Mouse (Mus musculus): ENCODE measurements around the gene Spop. TPM values are rescaled to one million over a fixed set of nuclear protein-coding genes. Genes with fewer than 3 reads are reported as not detected.
A peak's percentile ranks its signal among the peaks of the same experiment; 100 is the strongest.

Gene Spop
- polyA plus RNA-seq, 1 experiment from 2014 or later: 102 TPM

DNA sequence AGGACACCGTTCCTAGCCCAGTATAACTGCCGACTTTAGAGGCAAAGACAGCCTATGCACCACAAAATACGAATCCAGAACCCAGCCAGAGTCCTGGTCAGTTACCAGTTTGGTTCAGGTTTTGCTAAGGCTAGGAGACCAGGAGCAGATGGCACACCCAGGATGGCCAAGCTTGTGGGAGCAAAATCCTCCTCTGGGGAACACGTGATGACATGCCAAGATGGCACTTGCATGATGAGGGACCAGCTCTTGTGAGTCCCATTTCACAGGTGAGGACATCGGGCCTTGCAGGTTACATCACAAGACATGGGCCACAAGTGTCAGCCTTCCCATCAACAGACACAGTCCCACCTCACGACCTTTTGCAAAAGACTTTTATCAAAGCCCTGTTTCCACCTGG, 98.5 kb downstream of the Spop start:
- in situ Hi-C loops (cut with MboI; ENCODE audit: low pct_unique_long_range_greater_than_20kb): no loop called here
- ChIA-PET POLR2A (interaction anchor here (1.3 kb wide), 1 partner anchor 99 kb away, joined by 3 read pairs; no protein-coding TSS in a partner anchor), CTCF (no interaction called here)
- DNase-seq (ENCODE audit: low read depth, low spot score) (no peak), ATAC-seq (no peak)
- no peak for TF ChIP-seq CTCF (IDR thresholded peaks at IDR 0.05)
- H3K27me3 ChIP-seq: peaks cover 8% of the 10 kb centered on the region

DNA sequence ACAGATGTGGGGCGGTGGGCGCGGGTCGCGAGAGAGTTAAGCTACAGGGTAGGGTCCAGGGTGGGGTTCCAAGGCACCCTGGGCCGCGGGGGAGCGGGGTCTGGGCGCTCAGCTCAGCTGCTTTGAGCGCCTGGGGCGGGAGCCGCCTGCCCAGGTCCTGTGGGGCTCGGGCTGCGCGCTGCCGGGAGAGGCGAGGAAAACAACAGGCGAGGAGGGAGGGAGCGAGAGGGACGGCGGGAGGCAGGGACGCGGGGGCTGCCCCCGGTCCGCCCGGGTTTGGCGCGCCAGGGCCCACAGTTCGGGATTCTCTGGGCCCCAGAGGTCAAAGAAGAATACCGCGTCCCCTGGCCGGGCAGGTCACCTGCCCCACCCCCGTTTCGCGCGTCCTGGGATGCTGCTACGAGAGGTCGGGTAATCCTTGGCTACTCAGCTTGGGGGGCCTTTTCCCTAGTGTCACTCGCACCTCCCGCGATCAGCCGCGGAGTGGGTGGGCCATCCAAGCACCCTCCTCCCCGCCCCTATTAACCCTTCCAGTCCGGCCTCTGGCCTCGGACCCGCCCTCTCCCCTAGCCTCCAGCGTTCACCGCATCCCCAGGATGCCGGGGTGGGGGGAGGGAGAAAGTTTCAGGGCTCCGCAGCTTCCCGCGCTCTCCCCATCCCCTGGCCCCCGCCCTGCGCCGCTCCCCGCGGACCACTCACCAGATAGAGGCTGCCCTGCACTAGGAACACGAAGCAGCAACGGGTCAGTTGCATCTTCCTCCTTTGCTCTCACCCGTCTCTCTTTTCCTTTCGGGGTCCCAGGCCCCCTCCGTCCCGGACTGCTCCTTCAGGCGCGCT, 99.8 kb downstream of the Spop start:
- H3K27me3 ChIP-seq: peaks cover 8% of the 10 kb centered on the region
- in situ Hi-C loops (cut with MboI; ENCODE audit: low pct_unique_long_range_greater_than_20kb): no loop called here
- POLR2A ChIA-PET: interaction anchor here (1.3 kb wide), 1 partner anchor 100 kb away, joined by 3 read pairs; no protein-coding TSS in a partner anchor
- DNase-seq (ENCODE audit: low read depth, low spot score) (no peak), ATAC-seq (peak; percentile 2)
- no peak for TF ChIP-seq CTCF (IDR thresholded peaks at IDR 0.05)
- CTCF ChIA-PET: interaction anchor here (1.3 kb wide), 1 partner anchor 9 kb away, joined by 3 read pairs; no protein-coding TSS in a partner anchor

DNA sequence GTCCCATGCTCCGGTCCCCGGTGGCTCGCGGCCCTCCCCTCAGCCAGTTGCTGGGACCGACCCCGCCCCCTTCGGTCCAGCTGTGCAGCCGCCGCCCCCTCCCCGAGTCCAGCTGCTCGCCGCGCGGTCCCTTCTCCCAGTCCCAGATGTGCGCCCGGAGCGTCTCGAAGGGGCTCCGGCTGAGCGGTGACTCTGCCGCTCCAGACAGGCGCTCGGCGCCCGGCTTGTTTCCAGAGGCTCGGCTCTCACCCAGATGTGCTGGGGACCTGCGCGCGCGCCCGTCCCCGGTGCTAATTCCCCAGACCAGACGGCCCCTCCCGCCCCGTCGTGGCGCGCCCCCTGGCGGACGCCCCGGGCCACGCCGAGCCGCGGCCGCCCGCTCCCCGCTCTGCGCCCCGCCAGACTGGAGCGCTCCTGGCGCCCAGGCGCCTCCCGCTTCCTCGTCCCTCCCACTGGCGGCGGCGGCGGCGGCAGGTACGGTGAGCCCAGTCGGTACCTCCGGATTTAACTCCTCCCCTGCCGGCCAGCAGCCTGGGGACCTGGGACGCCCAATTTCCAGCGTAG, 100.5 kb downstream of the Spop start, which contains the start of gene Nxph3:
Gene Nxph3, minus strand, starts transcription at position 273 of the 564 bp plus-strand sequence.
- peak; percentile 61 for ATAC-seq
- ChIA-PET CTCF (interaction anchor here (0.8 to 1.4 kb wide), 7 partner anchors 8 to 130 kb away, joined by 3 to 6 read pairs (median 3); partner anchors contain the start of gene Slc35b1), POLR2A (interaction anchor here (1.0 kb wide), 1 partner anchor 112 kb away, joined by 3 read pairs; no protein-coding TSS in a partner anchor)
- TF ChIP-seq CTCF (IDR thresholded peaks at IDR 0.05): peak; percentile 86
- H3K27me3 ChIP-seq: peaks cover 8% of the 10 kb centered on the region
- DNase-seq (ENCODE audit: low read depth, low spot score): no peak
- in situ Hi-C loops (cut with MboI; ENCODE audit: low pct_unique_long_range_greater_than_20kb): no loop called here

DNA sequence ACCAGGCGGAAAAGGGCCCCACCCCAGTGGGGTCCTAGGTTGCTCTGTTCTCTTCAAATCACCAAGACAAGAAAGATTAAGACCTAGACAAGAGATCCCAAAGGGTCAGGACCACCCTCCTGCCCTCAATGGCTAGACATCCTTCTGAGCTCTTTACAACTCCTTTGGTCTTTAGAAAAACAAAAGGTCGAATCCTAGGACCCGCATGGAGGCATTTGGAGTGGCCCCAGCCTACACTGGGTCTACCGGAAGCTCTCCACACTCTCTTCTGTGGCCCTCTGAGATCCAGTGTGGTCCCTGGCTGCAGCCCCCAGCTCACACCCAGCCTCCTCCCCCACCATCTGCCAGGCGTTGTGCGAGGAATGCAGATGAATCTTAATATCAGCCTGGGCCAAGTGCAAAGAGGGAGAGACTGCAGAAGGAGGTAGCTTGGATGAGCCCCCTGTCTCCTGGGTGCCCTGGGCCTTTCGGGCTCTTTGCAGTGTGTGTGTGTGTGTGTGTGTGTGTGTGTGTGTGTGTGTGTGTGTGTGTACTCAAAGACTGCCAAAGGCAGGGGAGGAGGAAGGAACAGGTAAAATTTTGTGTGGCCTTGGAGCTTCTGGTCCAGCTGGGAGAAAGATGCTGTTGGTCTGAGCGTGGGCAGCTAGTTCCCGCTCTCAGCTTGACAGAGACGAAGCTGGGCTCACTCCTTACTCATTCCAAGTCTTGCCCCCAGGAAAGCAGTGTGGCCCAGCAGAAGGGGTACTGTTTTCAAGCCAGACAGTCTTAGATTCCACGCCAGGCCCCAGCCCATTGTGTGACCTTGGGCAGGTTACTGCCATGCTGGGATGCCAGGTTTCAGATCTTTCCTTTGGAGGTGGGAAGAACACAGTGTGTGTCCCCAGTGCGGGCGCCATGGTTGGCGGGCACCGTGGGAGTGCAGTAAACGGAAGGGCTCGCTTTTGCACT, 101.8 kb downstream of the Spop start:
- in situ Hi-C loops (cut with MboI; ENCODE audit: low pct_unique_long_range_greater_than_20kb): no loop called here

GRCm38 (mm10) chr11:95516491-95516911, 102.6 kb downstream of the Spop start:
- DNase-seq (ENCODE audit: low read depth, low spot score) (no peak), ATAC-seq (no peak)
- TF ChIP-seq CTCF (IDR thresholded peaks at IDR 0.05): no peak
- ChIA-PET POLR2A (interaction anchor here (0.6 kb wide), 1 partner anchor 386 kb away, joined by 4 read pairs; no protein-coding TSS in a partner anchor), CTCF (interaction anchor here (1.6 kb wide), 1 partner anchor 120 kb away, joined by 4 read pairs; no protein-coding TSS in a partner anchor)
- peaks cover 8% of the 10 kb centered on the region for H3K27me3 ChIP-seq
- in situ Hi-C loops (cut with MboI; ENCODE audit: low pct_unique_long_range_greater_than_20kb): no loop called here

More for the DNA sequence above, 101.8 kb downstream of the Spop start:
- DNase-seq (ENCODE audit: low read depth, low spot score) (no peak), ATAC-seq (no peak)
- peaks cover 8% of the 10 kb centered on the region for H3K27me3 ChIP-seq
- POLR2A ChIA-PET: interaction anchor here (1.0 kb wide), 1 partner anchor 113 kb away, joined by 3 read pairs; no protein-coding TSS in a partner anchor
- CTCF ChIA-PET: interaction anchor here (0.8 to 1.6 kb wide), 7 partner anchors 9 to 132 kb away, joined by 3 to 6 read pairs (median 4); partner anchors contain the start of gene Slc35b1
- no peak for TF ChIP-seq CTCF (IDR thresholded peaks at IDR 0.05)

- DNase-seq (ENCODE audit: low read depth, low spot score): no peak
- CTCF ChIA-PET: interaction anchor here (0.7 kb wide), 1 partner anchor 10 kb away, joined by 3 read pairs; no protein-coding TSS in a partner anchor
- ATAC-seq: no peak
- in situ Hi-C loops (cut with MboI; ENCODE audit: low pct_unique_long_range_greater_than_20kb): no loop called here
- no peak for TF ChIP-seq CTCF (IDR thresholded peaks at IDR 0.05)
- POLR2A ChIA-PET: no interaction called here
- peaks cover 8% of the 10 kb centered on the region for H3K27me3 ChIP-seq
These were observed 103.3 kb downstream of the Spop start for GRCm38 (mm10) chr11:95517162-95517561.

DNA sequence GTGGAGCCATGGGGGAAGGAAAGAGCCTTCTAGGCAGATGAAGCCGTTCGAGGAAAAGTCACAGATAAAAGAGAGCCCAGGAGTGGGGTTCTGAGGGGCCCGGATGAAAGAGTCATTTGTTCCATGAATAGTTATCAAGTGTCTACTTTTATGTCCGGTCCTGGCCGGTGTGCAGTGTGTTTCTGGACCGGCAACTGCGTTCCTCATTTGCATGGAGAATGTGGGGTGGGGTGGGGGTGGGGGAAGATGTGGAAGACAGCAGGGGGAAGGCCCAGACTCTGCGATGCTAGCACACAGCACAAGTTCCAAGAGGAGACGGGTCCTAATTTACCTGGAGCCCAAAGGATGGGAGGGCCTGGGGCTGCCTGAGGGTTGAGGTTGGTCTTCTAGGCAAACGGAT, 105.4 kb downstream of the Spop start:
- in situ Hi-C loops (cut with MboI; ENCODE audit: low pct_unique_long_range_greater_than_20kb): no loop called here
- ChIA-PET POLR2A (no interaction called here), CTCF (interaction anchor here (1.2 to 3.9 kb wide), 3 partner anchors 104 to 134 kb away, joined by 3 to 59 read pairs (median 47); partner anchors contain the start of gene Slc35b1)
- TF ChIP-seq CTCF (IDR thresholded peaks at IDR 0.05): no peak
- DNase-seq (ENCODE audit: low read depth, low spot score) (no peak), ATAC-seq (no peak)
- peaks cover under 1% of the 10 kb centered on the region for H3K27me3 ChIP-seq

GRCm38 (mm10) chr11:95519996-95520395, 106.1 kb downstream of the Spop start:
- ChIA-PET POLR2A (no interaction called here), CTCF (interaction anchor here (1.2 to 3.9 kb wide), 9 partner anchors 24 to 261 kb away, joined by 3 to 59 read pairs (median 5); partner anchors contain the start of gene Slc35b1)
- in situ Hi-C loops (cut with MboI; ENCODE audit: low pct_unique_long_range_greater_than_20kb): loop anchor here (5.0 kb wide), 3 partner anchors 123 to 398 kb away; partner anchors contain the start of gene Dlx3
- no peak for TF ChIP-seq CTCF (IDR thresholded peaks at IDR 0.05)
- no peak for DNase-seq (ENCODE audit: low read depth, low spot score)
- H3K27me3 ChIP-seq: peaks cover 6% of the 10 kb centered on the region
- ATAC-seq: no peak

DNA sequence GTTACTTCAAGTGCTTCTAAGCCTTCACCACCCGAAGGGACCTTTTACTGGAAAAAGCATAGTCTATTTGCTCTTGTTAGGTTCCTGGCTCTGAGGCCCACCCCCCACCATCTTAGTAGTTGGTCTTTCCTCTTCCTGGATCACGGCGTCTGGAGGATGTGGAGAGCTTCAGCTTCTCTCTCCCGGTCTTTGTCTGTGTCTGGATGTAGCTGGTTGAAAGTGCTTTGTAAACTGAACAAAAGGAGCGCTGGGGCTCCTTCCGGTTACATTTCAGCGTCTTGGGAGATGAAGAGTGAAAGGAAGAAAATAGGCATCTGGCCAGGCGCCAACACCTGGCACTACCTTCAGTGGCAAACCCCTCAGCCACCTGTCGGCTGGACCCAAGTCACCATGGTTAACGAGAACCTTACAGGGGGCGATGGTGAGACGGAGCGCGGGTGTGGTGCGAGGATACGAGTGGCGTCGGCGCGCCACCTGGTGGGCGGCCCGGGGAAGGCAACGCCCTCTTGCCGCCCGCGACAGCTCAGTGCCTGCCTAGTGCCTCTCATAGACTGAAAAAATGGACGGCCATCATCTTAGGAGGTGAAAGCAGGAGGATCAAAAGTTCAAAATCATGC, 106.7 kb downstream of the Spop start:
- no peak for DNase-seq (ENCODE audit: low read depth, low spot score)
- ChIA-PET POLR2A (interaction anchor here (0.9 to 1.4 kb wide), 2 partner anchors 136 to 206 kb away, joined by 3 to 8 read pairs; partner anchors contain the start of gene Slc35b1), CTCF (interaction anchor here (0.7 to 3.9 kb wide), 32 partner anchors 9 to 404 kb away, joined by 3 to 59 read pairs (median 4); partner anchors contain the start of genes Slc35b1 and Spop)

More for the DNA sequence above, 106.7 kb downstream of the Spop start:
- peak; percentile 99 for TF ChIP-seq CTCF (IDR thresholded peaks at IDR 0.05)
- ATAC-seq: peak; percentile 77
- in situ Hi-C loops (cut with MboI; ENCODE audit: low pct_unique_long_range_greater_than_20kb): loop anchor here (5.0 kb wide), 3 partner anchors 123 to 398 kb away; partner anchors contain the start of gene Dlx3
- H3K27me3 ChIP-seq: peaks cover 8% of the 10 kb centered on the region

All from Patski (cell line).